Mouse (Mus musculus) hindbrain, embryonic 13.5 days (tissue): ENCODE data around the gene Saa4. TPM values are rescaled to one million over a fixed set of nuclear protein-coding genes. Genes with fewer than 3 reads are reported as not detected.

Source experiments
- ATAC-seq: fragments of 200-750 bp; cut with Nextera tagmentation; 2 replicates; pipeline ENCODE4 v1.8.0; 2017; ENCODE audit warnings: moderate TSS enrichment; ENCODE audit not compliant: low FRiP score
- H3K27ac ChIP-seq: fragments of 300-500 bp; sonication (generic); 2 replicates; pipeline ENCODE4 v1.5.1; 2015; ENCODE audit warnings: inconsistent platforms, mild to moderate bottlenecking, moderate library complexity
- H3K27me3 ChIP-seq: fragments of 300-500 bp; sonication (generic); 2 replicates; pipeline ENCODE4 v1.6.1; 2015; ENCODE audit warnings: mild to moderate bottlenecking, inconsistent platforms
- H3K36me3 ChIP-seq: fragments of 300-500 bp; sonication (generic); 2 replicates; pipeline ENCODE4 v1.6.1; 2015; ENCODE audit warnings: mild to moderate bottlenecking, inconsistent platforms
- H3K4me1 ChIP-seq: fragments of 300-500 bp; sonication (generic); replicated peaks from 2 replicates; pipeline ENCODE4 v1.6.1; 2015; ENCODE audit warnings: inconsistent platforms
- H3K4me2 ChIP-seq: fragments of 300-500 bp; sonication (generic); 2 replicates; pipeline ENCODE4 v1.6.1; 2015; ENCODE audit warnings: inconsistent platforms, mild to moderate bottlenecking, moderate library complexity
- H3K4me3 ChIP-seq: fragments of 300-500 bp; sonication (generic); 2 replicates; pipeline ENCODE4 v1.5.1; 2015; ENCODE audit warnings: mild to moderate bottlenecking, inconsistent platforms
- H3K9ac ChIP-seq: fragments of 300-500 bp; sonication (generic); 2 replicates; pipeline ENCODE4 v1.6.1; 2015; ENCODE audit warnings: mild to moderate bottlenecking, inconsistent platforms
- H3K9me3 ChIP-seq: fragments of 300-500 bp; sonication (generic); 2 replicates; pipeline ENCODE4 v1.6.1; 2016; ENCODE audit warnings: inconsistent platforms
- WGBS: fragments of 180-500 bp; shearing (Covaris S2); methylation state at CpG from one replicate; pipeline ENCODE4 v1.1.7; 2015; 5-methylcytosine and 5-hydroxymethylcytosine counted together
- polyA plus RNA-seq: library from polyadenylated mRNA; unstranded; fragments of >200 nt; fragmentation: Nextera tagmentation; extraction: Ambion mirVana; gene quantifications from 2 replicates; pipeline ENCODE4 v1.2.1, GENCODE M21; 2015

Saa4 gene
- polyA plus RNA-seq, 1 experiment from 2014 or later, result not detected

DNA sequence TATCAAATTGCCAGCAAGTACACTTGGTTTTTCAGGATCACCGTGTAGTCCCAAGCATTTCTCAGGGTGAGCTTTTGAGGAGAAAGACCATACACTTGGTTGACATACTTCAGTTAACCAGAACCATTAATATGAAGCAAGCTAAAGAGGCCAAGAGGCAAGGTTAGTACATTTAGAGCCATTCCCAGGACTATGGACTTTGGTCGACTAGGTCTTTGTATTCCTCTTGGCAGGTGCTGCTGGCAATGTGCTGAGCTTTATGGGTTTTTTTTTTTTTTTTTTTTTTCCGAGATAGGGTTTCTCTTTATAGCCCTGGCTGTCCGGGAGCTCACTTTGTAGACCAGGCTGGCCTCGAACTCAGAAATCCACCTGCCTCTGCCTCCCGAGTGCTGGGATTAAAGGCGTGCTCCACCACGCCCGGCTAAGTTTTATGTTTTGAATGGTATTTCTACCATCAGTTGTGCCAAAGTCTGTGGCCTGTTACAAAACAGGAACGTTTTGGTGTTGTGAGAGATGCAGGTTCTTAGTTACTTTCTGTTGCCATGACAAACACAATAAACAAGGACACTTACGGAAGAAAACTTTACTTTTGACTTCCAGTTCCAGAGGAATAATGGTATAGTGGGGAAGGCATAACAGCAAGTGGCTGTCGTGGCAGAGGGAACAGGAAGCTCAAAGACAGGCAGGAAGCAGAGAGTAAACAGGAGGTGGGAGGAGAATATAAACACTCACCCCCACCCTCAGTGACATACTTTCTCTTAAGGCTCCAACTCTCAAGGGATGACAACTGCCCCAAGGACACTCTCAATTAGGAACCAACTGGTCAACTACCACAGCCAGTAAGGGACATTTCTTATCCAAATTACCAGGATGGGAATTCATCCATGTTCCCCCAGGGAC is 6.4 kb upstream of the Saa4 start:
- H3K9me3 ChIP-seq, result no peaks in the 10 kb centered on the region
- no peaks in the 10 kb centered on the region for H3K27me3 ChIP-seq
- no peaks in the 10 kb centered on the region for H3K4me1 ChIP-seq
- 86% methylated on average over 12 of the region's 12 CpGs for WGBS
- ATAC-seq, result no peak
- no peak overlapping the region for H3K4me2 ChIP-seq
- H3K36me3 ChIP-seq, result no peaks in the 10 kb centered on the region
- no peak overlapping the region for H3K27ac ChIP-seq
- no peak overlapping the region for H3K9ac ChIP-seq
- H3K4me3 ChIP-seq, result no peak overlapping the region

DNA sequence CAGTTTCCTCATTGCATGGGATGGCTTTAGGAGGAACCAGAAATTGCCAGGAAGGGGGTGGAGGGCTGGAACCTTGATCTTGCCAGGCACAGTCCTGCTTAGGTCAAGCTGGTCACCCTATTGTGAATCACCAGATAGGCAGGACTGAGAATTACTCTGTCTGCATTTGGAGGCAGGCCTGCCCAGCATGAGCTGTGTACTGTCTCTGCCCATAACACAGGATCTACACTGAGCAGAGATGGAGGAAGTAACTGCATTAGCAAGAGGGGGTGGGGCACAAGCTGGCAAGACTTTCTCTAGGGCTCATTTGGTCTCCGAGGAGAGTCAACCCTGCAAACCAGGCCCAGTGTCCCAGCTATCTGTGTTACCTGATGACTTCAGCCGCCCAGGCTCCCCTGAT is 2.6 kb upstream of the Saa4 start:
- Histone ChIP-seq H3K27ac (no peak overlapping the region), H3K27me3 (no peaks in the 10 kb centered on the region), H3K4me3 (no peak overlapping the region), H3K4me1 (no peaks in the 10 kb centered on the region), H3K9me3 (no peaks in the 10 kb centered on the region), H3K4me2 (no peak overlapping the region), H3K9ac (no peak overlapping the region), H3K36me3 (no peaks in the 10 kb centered on the region)
- 88% methylated on average over 2 of the region's 2 CpGs for WGBS
- ATAC-seq, result no peak

- Histone ChIP-seq H3K9me3 (no peaks in the 10 kb centered on the region), H3K9ac (no peak overlapping the region), H3K4me3 (no peak overlapping the region), H3K36me3 (no peaks in the 10 kb centered on the region), H3K27ac (no peak overlapping the region), H3K4me1 (no peaks in the 10 kb centered on the region), H3K27me3 (peaks cover 6% of the 10 kb centered on the region; the same call in 1 of the 2 replicates), H3K4me2 (no peak overlapping the region)
- no peak for ATAC-seq
- 94% methylated on average over 1 of the region's 1 CpGs for WGBS
Observed at GRCm38 (mm10) chr7:46727584-46727983, 4.8 kb downstream of the Saa4 start.

DNA sequence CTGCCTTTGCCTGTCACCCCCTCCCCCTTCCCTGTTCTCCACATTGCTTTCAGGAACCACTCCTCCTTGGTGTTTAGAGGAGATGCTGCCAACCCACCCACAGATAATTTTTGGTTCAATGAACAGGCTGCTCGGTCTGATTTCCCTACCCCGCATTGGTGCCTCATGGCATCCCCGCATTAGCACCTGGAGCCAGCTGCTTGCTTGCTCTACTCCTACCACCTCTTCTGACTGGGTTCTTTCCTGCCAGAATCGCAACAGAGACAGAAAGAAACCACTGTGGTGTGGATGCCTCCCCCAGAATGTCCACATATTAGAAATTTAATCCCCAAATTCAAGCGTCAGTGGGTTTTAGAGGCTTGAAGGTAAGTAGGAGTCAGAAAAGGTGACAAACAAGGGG is 8.0 kb downstream of the Saa4 start:
- no peak for ATAC-seq
- Histone ChIP-seq H3K36me3 (no peaks in the 10 kb centered on the region), H3K4me3 (no peak overlapping the region), H3K9me3 (no peaks in the 10 kb centered on the region), H3K27ac (no peak overlapping the region), H3K27me3 (peaks cover 15% of the 10 kb centered on the region), H3K4me1 (no peaks in the 10 kb centered on the region), H3K9ac (no peak overlapping the region), H3K4me2 (no peak overlapping the region)
- 82% methylated on average over 5 of the region's 5 CpGs for WGBS

GRCm38 (mm10) chr7:46723849-46724248 is 8.6 kb downstream of the Saa4 start:
- H3K27ac ChIP-seq, result no peak overlapping the region
- H3K4me3 ChIP-seq, result no peak overlapping the region
- H3K36me3 ChIP-seq, result no peaks in the 10 kb centered on the region
- no peaks in the 10 kb centered on the region for H3K9me3 ChIP-seq
- ATAC-seq, result no peak
- H3K27me3 ChIP-seq, result peaks cover 15% of the 10 kb centered on the region
- H3K9ac ChIP-seq, result no peak overlapping the region
- WGBS, result 96% methylated on average over 3 of the region's 3 CpGs
- no peak overlapping the region for H3K4me2 ChIP-seq
- no peaks in the 10 kb centered on the region for H3K4me1 ChIP-seq

DNA sequence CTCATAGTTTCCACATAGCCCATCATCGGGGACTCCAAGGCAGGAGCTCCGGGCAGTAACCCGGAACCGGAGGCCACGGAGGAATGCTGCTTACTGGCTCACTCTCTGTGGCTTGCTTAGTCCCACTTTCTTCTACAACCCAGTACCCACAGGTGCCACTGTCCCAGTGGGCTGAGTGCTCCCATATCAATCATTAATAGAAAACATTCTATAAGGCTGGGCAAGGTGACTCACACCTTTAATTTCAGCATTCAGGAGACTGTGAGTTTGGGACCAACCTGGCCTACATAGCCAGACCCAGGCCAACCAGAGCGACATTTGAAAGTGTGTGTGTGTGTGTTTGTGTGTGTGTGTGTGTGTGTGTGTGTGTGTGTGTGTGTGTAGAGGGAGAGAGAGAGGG is 9.0 kb downstream of the Saa4 start:
- no peaks in the 10 kb centered on the region for H3K36me3 ChIP-seq
- ATAC-seq, result no peak
- WGBS, result 98% methylated on average over 6 of the region's 6 CpGs
- H3K4me2 ChIP-seq, result no peak overlapping the region
- H3K27me3 ChIP-seq, result peaks cover 15% of the 10 kb centered on the region
- H3K27ac ChIP-seq, result no peak overlapping the region
- H3K9ac ChIP-seq, result no peak overlapping the region
- H3K4me3 ChIP-seq, result no peak overlapping the region
- no peaks in the 10 kb centered on the region for H3K4me1 ChIP-seq
- H3K9me3 ChIP-seq, result no peaks in the 10 kb centered on the region

DNA sequence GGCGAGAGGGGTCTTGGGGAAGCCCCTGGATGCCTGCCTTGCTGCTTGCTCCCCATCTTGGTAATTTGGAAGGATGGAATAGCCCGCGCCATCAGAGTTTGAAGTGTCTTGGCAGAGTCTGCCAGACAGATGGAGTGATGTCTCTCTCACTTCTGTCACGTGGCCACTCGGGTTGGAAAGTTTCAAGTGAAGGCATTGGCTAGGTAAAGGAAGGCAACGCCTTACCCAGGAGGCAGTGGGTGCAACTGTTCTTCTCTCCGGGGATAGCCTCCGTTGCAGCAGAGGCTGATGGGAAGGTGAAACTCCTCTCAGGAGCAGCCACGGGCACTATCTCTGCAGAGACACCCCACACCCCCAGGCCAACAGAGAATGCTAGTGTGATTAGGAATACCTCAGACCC is 11.9 kb downstream of the Saa4 start:
- Histone ChIP-seq H3K4me1 (no peaks in the 10 kb centered on the region), H3K9ac (no peak overlapping the region), H3K9me3 (no peaks in the 10 kb centered on the region), H3K27ac (no peak overlapping the region), H3K27me3 (peaks cover 15% of the 10 kb centered on the region), H3K4me3 (no peak overlapping the region), H3K4me2 (no peak overlapping the region), H3K36me3 (no peaks in the 10 kb centered on the region)
- ATAC-seq, result no peak
- WGBS, result 81% methylated on average over 9 of the region's 9 CpGs

DNA sequence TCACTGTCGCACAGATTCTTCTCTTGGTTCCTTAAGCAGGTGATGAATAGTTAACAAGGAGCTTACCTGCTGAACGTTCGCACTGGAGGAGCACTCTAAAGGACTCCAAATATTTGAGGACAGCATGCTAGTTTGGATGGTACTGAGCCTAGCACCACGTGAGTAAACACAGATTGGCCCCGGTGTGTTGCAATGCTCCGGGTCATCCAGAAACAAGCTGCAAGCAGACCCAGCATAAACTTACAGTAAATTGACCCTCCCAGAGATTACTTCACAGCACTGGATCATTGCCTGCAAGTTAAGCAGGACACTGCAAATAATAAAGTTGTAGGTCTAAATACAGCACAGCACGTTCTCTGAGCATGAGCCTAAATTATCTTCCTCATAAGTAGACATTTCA is 12.9 kb downstream of the Saa4 start:
- WGBS, result 86% methylated on average over 7 of the region's 7 CpGs
- Histone ChIP-seq H3K27me3 (peaks cover 15% of the 10 kb centered on the region), H3K9me3 (no peaks in the 10 kb centered on the region), H3K36me3 (no peaks in the 10 kb centered on the region), H3K9ac (no peak overlapping the region), H3K4me1 (no peaks in the 10 kb centered on the region), H3K4me2 (no peak overlapping the region), H3K4me3 (no peak overlapping the region), H3K27ac (no peak overlapping the region)
- ATAC-seq, result no peak

- Histone ChIP-seq H3K4me2 (no peak overlapping the region), H3K4me3 (no peak overlapping the region), H3K27ac (no peak overlapping the region), H3K27me3 (peaks cover 13% of the 10 kb centered on the region), H3K36me3 (no peaks in the 10 kb centered on the region), H3K9me3 (no peaks in the 10 kb centered on the region), H3K9ac (no peak overlapping the region), H3K4me1 (no peaks in the 10 kb centered on the region)
- 79% methylated on average over 7 of the region's 7 CpGs for WGBS
- no peak; the same call in 1 of the 2 replicates for ATAC-seq
Observed at GRCm38 (mm10) chr7:46718591-46719270, 13.7 kb downstream of the Saa4 start.

GRCm38 (mm10) chr7:46716897-46717296 is 15.5 kb downstream of the Saa4 start:
- Histone ChIP-seq H3K4me3 (no peak overlapping the region), H3K36me3 (no peaks in the 10 kb centered on the region), H3K27me3 (peaks cover 12% of the 10 kb centered on the region; the same call in 1 of the 2 replicates), H3K27ac (no peak overlapping the region), H3K4me2 (no peak overlapping the region), H3K4me1 (no peaks in the 10 kb centered on the region), H3K9me3 (no peaks in the 10 kb centered on the region), H3K9ac (no peak overlapping the region)
- no peak for ATAC-seq
- WGBS, result 71% methylated on average over 5 of the region's 5 CpGs

DNA sequence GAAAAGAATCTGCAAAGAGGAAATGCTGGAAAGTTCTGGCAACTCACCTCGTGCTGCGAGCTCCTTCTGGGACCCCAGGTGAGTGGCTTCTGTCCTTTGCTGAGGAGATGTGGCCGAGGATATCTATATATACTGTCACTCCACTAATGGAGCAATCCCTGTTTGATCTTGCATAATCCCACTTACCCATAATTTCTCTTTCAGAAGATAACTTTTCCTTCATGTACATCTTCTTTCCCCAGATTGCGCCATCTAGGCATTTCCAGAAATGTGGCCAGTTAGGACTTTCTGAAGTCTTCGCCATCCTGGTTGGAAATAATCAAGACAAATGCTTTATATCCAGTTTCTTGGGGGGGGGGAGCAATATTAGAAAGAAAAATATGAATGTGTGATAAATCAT is 16.8 kb downstream of the Saa4 start, which contains the start of gene Saa3:
Saa3 (minus strand) TSS at position 101 of the 400 bp plus-strand sequence.
- H3K9ac ChIP-seq, result no peak within 1 kb of the TSS
- H3K27me3 ChIP-seq, result peaks cover 7% of the 10 kb centered on the region; the same call in 1 of the 2 replicates
- no peak within 1 kb of the TSS for H3K4me3 ChIP-seq
- H3K4me2 ChIP-seq, result no peak within 1 kb of the TSS
- 93% methylated on average over 5 of the region's 5 CpGs for WGBS
- ATAC-seq, result no peak
- H3K9me3 ChIP-seq, result no peaks in the 10 kb centered on the region
- no peak within 1 kb of the TSS for H3K27ac ChIP-seq
- H3K4me1 ChIP-seq, result no peaks in the 10 kb centered on the region
- H3K36me3 ChIP-seq, result no peaks in the 10 kb centered on the region

- WGBS, result 34% methylated on average over 6 of the region's 6 CpGs
- Histone ChIP-seq H3K4me3 (no peak overlapping the region), H3K9ac (no peak overlapping the region), H3K27ac (no peak overlapping the region), H3K4me1 (peaks cover 3% of the 10 kb centered on the region), H3K36me3 (no peaks in the 10 kb centered on the region), H3K27me3 (0 out of 2 replicates have a peak, but pooled peaks cover 3% of the 10 kb centered on the region), H3K4me2 (no peak overlapping the region), H3K9me3 (no peaks in the 10 kb centered on the region)
- no peak for ATAC-seq
Observed at GRCm38 (mm10) chr7:46714518-46714917, 17.9 kb downstream of the Saa4 start.
